Mouse (Mus musculus) gastrocnemius, postnatal 25 days (tissue): ENCODE data around the gene Cda. TPM values are rescaled to one million over a fixed set of nuclear protein-coding genes. Genes with fewer than 3 reads are reported as not detected.

Source experiments
- DNase-seq: peaks from one replicate; pipeline ENCODE4 v3.0.0; 2022
- long read RNA-seq, 2 experiments: library from polyadenylated mRNA; stranded (forward); transcript quantifications; one replicate each; pipeline ENCODE4 v2.0.0; 2021
- total RNA-seq, 2 experiments: library from RNA; stranded (reverse); gene quantifications; 1 replicate in 1 of 2; 2 replicates in 1 of 2; pipeline ENCODE4 v1.2.3; 2021

Gene Cda
- total RNA-seq: 1 to 10 TPM in 1 of 2 experiments, under 1 TPM in 1; 0.82 to 1.2 TPM
- long read RNA-seq, experiment 1: 0 reads
- long read RNA-seq, experiment 2, partial matches to known transcripts: 0 of 4 reads
- long read RNA-seq, experiment 2, other reads (novel, unspliced or antisense): 0 of 4 reads

DNA sequence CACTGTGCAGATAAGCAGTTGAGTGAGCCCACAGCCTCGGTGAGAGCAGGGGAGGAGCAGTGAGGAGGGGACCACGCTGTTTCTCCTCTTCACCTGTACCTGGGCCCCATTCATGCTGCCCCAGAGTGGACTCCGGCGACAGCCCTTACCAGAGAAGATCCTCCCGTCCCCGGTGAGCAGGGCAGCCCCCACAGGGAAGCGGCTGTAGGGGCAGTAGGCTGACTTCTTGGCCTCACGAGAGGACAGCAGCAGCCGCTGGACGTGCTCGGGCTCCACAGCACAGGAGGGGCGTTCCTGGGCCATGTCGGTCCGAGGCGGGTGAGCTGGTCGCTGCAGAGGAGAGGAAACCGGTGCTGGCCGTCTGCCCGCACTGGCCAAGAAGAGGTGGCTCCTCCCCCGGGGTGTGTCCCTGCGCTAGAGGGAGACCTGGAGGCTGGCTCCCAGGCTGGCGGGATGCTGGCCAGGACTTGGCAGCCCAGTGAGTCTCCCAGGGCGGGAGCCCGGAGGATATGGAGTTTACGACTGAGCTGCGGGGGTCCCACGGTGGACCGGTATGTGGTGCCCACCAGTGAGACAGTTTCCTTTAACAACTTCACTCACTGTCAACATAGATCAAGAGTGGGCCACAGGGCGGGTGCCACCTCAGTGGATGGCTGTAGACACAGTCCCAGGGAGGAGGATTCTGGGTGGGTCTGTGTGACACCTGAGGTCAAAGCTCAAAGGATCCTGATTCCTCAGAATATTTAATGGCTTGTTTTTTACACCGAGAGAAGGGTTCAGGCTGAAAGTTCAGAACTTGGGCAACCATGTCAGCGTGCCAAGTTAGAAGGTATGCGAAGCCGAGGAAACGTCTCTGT, at the start of gene Cda:
Cda (minus strand) TSS at position 352 of the 857 bp plus-strand sequence.
- DNase-seq: peak; percentile 80

DNA sequence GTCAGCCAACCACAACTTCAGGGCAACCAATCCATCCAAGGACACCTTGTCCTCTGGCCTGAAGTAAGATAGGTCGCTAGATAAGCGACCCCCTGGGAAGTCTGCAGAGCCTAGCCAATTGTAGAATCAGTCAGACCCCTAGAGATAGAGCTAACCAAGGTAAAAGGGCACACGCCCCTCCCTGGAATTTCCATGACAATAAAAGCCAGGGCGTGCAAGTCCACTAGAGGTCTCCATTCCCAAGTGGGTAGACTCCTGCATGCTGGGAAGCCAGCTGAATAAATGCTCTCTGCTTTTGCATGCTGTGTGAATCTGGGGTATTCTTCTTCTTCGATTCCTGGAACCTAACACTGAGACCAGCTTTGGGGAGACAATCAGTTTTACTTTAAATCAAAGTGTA, 48.6 kb upstream of the Cda start:
- DNase-seq: no peak

- no peak for DNase-seq
Measured at GRCm38 (mm10) chr4:138415991-138416390, 48.2 kb upstream of the Cda start.

- no peak for DNase-seq
Measured at GRCm38 (mm10) chr4:138414725-138415124, 46.9 kb upstream of the Cda start.

DNA sequence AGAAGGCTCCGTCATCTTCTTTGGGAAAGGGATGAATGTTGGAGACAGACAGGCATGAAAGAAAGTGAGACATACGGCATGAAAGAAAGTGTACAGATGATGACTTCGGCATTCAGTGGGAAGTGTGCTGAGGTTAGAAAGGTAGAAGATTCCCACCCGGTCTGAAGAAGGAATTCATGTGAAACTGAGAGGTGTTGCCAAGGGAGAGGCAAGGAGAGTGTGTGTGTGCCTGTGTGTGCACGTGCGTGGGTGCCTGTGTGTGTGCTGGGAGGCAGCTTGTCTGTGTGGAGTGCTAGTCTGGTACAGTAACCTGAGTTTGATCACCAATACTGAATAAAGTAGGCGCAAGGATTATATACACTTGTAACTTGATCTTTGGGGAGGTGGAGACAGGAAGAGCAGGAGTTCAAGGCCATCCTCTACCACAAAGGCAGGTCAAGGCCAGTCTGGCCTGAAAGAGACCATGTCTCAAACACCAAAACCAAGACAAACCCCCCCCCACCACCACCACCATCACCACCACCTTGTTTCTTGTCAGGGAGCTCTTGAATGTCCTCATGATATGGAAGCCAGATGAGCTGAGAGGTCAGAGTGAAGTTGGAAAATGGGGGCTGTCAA, 43.8 kb upstream of the Cda start:
- no peak for DNase-seq

- DNase-seq: no peak
Measured at GRCm38 (mm10) chr4:138411011-138411410, 43.2 kb upstream of the Cda start.

GRCm38 (mm10) chr4:138407479-138408194, 39.8 kb upstream of the Cda start:
- DNase-seq: no peak

GRCm38 (mm10) chr4:138404806-138405205, 37.0 kb upstream of the Cda start:
- DNase-seq: no peak

- DNase-seq: no peak
Measured at GRCm38 (mm10) chr4:138396711-138397110, 28.9 kb upstream of the Cda start.

- no peak for DNase-seq
Measured at GRCm38 (mm10) chr4:138395971-138396645, 28.3 kb upstream of the Cda start, which contains the start of gene Fam43b. Gene Fam43b, minus strand, starts transcription at chr4:138396528.

DNA sequence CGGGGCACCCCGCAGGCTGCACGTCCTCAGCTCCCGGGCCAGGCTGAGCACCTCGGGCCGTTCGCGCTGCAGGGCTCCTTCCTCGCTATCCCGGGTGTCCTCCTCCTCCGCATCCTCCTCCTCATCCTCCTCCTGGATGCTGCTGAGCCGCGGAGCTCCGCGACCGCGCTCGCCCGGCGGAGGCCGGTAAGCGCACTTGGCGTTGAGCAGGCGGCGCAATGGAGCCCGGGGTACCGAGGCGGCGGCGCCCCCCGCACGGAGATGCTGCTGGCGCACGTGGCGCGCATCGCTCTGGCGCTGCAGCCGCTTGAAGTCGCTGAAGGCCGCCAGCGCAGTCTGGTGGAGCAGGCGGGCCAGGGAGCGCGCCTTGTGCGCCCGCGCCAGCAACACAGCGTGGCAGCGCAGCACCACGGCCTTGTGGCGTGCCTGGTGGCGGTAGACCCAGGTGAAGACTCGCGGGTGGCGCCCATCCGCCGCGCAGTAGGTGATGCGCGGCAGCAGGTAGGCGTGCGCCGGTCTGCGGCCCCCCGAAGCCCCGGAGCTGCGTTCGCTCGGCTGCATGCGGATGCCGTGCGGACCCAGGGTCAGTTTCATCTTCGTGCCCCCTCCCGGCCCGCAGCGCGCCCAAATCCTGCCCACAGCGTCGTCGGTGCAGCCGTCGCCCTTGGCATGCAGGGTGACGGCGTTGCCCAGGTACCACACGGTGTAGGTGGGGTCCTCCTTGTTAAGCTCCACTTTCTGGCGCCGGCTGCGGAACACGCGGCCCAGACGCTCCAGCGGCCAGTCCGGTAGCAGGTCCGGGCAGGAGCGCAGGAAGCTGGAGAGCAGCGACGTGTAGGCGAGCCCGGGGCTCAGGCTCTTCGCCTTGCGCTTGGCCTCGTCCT, 27.5 kb upstream of the Cda start:
- no peak for DNase-seq

DNA sequence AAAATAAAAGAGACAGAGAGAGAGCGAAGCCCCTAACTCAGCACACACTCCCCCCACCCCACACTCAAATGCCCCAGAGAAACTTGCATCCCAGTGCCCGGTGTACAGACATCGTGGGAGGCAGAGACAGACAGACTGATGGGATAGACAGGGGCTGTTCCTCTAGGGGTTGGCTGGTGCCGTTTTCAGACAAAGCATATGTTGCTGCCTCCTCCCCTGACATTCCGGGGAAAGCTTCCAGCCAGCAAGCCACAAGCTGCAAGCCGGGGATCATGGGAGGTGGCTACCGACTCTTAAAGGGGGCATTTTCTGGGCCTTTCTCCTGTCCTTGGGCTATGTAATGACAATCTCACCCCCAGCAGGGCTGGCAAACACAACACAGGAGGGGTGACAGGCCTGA, 25.9 kb upstream of the Cda start:
- no peak for DNase-seq

GRCm38 (mm10) chr4:138383789-138384188, 16.0 kb upstream of the Cda start:
- DNase-seq: no peak

GRCm38 (mm10) chr4:138382462-138382861, 14.7 kb upstream of the Cda start:
- DNase-seq: no peak

DNA sequence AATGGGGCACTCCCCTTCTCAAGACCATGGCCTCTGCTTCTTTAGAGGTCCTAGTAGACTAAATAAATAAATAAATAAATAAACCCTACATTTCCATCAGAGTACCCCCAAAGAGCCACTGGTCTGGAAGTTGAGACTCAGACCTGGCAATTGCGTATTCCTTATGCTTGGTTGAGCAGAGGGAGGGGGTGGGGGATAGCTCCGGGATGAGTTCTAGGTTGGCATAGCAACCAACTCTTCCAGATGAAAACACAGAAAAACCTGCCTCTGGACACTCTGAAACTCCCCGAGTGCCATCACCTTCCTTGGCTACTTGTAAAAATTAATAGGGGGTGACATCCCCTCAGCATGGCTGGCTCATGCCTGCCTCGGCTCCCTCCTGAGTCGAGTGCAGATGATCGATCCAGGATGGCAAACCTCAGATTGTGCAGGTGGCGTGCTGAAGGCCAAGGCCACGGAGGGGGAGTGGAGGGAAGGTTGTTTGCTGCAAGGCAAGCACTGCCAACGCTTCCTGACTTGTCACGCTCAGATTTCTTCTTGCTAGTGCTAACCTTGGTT, 12.4 kb upstream of the Cda start:
- no peak for DNase-seq

DNA sequence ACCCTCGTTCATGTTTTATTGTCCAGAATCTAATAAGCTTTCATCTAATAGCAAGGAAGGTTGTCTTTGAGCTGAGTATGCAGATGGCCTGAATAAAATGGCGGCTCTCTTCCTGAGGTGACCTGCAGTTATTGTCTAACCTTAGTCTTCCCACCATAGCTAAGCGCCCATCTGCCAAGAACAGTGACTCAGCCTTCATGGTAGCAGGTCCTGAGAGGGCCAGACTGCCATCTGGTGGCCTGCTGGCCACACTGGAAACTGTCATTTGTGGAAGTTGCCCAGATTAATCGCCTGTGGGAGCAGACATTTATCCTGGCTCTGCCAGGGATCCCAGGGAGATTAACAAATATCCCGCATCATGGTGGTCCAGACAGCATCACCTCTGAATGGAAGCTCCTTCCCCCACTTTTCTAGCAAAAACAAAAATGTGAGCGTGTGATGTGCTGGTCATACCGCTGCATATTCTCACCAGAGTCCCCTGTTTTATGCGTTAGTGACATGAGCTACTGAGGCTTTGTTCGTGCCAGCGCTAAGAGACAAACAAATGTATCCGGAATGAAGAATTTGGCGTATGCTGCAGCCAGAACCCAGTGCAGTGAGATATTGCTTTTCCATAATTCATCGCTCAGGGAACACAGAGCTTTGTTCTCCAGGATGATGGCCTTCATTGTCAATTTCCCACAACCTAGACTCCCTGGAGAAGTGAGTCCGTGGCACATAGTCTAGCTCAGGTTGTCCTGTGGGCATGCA, 11.5 kb upstream of the Cda start:
- peak; percentile 72 for DNase-seq

DNA sequence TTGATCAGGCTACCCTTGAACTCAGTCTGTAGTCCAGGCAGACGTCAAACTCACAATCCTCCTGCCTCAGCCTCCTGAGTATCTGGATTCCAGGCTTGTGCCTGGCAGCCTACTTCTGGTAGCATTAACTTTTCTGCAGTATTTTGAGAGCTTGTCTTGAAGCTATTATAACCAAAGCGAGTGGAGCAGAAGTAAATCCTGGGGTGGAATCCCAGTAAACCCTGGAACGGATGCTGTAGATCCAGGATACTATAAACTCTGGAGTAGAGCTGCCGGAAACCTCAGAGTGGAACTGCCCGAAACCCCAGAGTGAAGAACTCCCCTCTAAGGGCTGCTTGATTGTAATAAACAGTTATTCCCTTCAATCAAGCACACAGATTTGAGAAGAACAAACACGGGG, 9.7 kb upstream of the Cda start:
- no peak for DNase-seq

DNA sequence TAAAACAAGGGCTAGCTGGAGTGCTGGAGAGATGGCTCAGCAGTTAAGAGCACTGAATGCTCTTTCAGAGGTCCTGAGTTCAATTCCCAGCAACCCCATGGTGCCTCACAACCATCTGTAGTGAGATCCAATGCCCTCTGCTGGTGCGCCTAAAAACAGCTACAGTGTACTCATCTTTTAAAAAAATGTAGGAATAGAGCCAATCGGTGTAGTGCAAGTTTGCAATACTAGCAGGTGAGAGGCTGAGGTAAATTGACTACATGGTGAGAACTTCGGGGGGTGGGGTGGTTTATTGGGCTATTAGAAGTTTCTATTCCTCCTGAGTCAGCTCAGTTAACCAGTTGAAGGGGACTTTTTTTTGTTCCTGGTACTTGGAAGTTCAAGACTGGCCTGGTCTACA, 7.3 kb upstream of the Cda start:
- DNase-seq: no peak

- no peak for DNase-seq
Measured at GRCm38 (mm10) chr4:138370996-138371516, 3.3 kb upstream of the Cda start.
